Mouse (Mus musculus) C2C12 (cell line): ENCODE data around the gene Nrarp. TPM values are rescaled to one million over a fixed set of nuclear protein-coding genes. Genes with fewer than 3 reads are reported as not detected.
A peak's percentile ranks its signal among the peaks of the same experiment; 100 is the strongest.

Source experiments
- H3K27me3 ChIP-seq: one replicate; pipeline ENCODE4 v1.6.1; 2011; ENCODE audit not compliant: control insufficient read depth, insufficient read depth, insufficient read length
- H3K36me3 ChIP-seq: one replicate; pipeline ENCODE4 v1.6.1; 2011; ENCODE audit not compliant: control insufficient read depth, insufficient read depth
- H3K4me3 ChIP-seq: one replicate; pipeline ENCODE4 v1.5.1; 2011; ENCODE audit warnings: mild to moderate bottlenecking, control low read depth; ENCODE audit not compliant: poor library complexity, insufficient read depth, severe bottlenecking
- H3K79me2 ChIP-seq: one replicate; pipeline ENCODE4 v1.6.1; 2011; ENCODE audit not compliant: control insufficient read depth, insufficient read depth
- H3K79me3 ChIP-seq: one replicate; pipeline ENCODE4 v1.6.1; 2011; ENCODE audit warnings: low read depth, control low read depth
- H3ac ChIP-seq: one replicate; pipeline ENCODE3; 2011; ENCODE audit warnings: low read depth; ENCODE audit not compliant: control insufficient read depth, insufficient read length
- CEBPB ChIP-seq: IDR thresholded peaks from one replicate; pipeline ENCODE4 v1.6.1; 2011; ENCODE audit warnings: low read depth, mild to moderate bottlenecking, control low read depth, moderate library complexity
- CTCF ChIP-seq: IDR thresholded peaks from one replicate; pipeline ENCODE4 v1.5.1; 2011; ENCODE audit not compliant: control insufficient read depth, insufficient read depth, insufficient read length
- FOSL1 ChIP-seq: IDR thresholded peaks from one replicate; pipeline ENCODE4 v1.8.0; 2011; ENCODE audit warnings: mild to moderate bottlenecking, low read length; ENCODE audit not compliant: poor library complexity, insufficient read depth, severe bottlenecking
- MAX ChIP-seq: IDR thresholded peaks from one replicate; pipeline ENCODE4 v1.6.1; 2011; ENCODE audit warnings: mild to moderate bottlenecking, control low read depth
- MYOD1 ChIP-seq: IDR thresholded peaks from one replicate; pipeline ENCODE4 v1.6.1; 2011; ENCODE audit warnings: low read depth; ENCODE audit not compliant: control insufficient read depth, insufficient read length
- MYOG ChIP-seq: IDR thresholded peaks from one replicate; pipeline ENCODE4 v1.6.1; 2011; ENCODE audit not compliant: control insufficient read depth, insufficient read length; ENCODE audit errors: extremely low read depth
- USF1 ChIP-seq: IDR thresholded peaks from one replicate; pipeline ENCODE4 v1.6.1; 2011; ENCODE audit warnings: low read depth, mild to moderate bottlenecking, control low read depth, moderate library complexity
- polyA plus RNA-seq: library from polyadenylated mRNA; unstranded; fragments of >200 nt; fragmentation: generic; extraction: Trizol; gene quantifications from one replicate; pipeline ENCODE4 v1.2.1, GENCODE M21; 2012; ENCODE audit warnings: missing spikeins

Gene Nrarp
- polyA plus RNA-seq, 1 experiment: 0.56 TPM

GRCm38 (mm10) chr2:25223681-25224491, 43.3 kb downstream of the Nrarp start:
- peaks cover 9% of the 10 kb centered on the region for H3K79me3 ChIP-seq
- no peaks in the 10 kb centered on the region for H3K27me3 ChIP-seq
- H3K36me3 ChIP-seq: peaks cover 24% of the 10 kb centered on the region
- TF ChIP-seq MAX: peak; percentile 51
- TF ChIP-seq CEBPB: no peak
- H3K4me3 ChIP-seq: peak overlapping the region; percentile 99
- peak overlapping the region; percentile 89 for H3ac ChIP-seq
- H3K79me2 ChIP-seq: peaks cover 19% of the 10 kb centered on the region

GRCm38 (mm10) chr2:25224492-25224765, 43.9 kb downstream of the Nrarp start, which contains the start of gene Tubb4b:
Tubb4b (minus strand) TSS chr2:25224702.
- H3K79me3 ChIP-seq: peaks cover 9% of the 10 kb centered on the region
- peak within 1 kb of the TSS; percentile 99 for H3K4me3 ChIP-seq
- H3K79me2 ChIP-seq: peaks cover 19% of the 10 kb centered on the region
- H3K36me3 ChIP-seq: peaks cover 24% of the 10 kb centered on the region
- peak within 1 kb of the TSS; percentile 89 for H3ac ChIP-seq
- TF ChIP-seq MAX (no peak), FOSL1 (no peak), USF1 (no peak), MYOD1 (no peak), CEBPB (no peak), MYOG (no peak), CTCF (no peak)
- no peaks in the 10 kb centered on the region for H3K27me3 ChIP-seq

DNA sequence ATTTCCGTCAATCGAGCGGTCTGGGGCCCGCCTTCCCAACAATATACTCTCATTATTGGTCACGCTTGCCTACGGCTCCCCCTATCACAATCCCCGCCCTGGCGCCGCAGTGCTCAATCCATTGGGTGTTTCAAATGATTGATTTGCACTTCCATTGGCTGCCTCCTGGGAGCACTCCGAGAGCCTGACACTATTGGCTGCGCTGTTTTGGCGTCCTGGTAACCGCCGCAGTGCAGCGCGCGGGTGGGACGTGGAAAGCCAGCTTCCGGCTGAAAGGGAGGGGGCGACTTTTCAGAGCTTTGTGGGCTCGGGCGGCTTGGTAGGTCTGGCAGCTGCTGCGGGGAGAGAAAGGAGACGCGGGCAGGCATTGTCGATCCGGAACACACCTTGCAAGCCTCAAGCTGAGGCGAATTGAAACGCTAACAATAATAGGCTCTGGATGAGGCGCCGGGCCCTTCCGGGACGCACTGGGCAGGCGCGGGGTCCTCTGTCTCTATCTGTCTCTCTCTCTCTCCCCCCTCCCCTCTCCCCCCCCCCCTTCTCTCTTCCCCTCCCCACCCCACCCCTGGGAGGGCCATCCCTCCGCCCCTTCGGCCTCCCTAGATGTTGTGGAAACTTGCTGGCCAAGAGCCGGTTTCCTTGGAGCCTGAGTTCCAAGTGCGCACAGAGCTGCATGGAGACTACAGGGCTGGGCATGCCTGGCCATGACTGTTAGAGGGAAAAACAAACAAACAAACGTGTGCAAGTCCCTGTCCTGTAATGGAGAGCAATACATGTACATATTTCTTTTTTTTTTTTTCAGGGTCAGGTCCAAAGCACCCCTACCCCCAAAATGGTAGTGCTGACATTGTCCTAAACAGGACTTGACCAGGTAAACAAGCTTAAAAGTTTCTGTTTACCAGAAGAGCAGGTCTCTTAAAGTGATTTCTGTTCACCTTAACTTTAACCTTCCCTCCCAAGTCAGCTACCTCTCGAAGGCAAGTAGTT, 44.5 kb downstream of the Nrarp start:
- TF ChIP-seq USF1 (no peak), MAX (no peak), MYOG (no peak), FOSL1 (no peak), CTCF (no peak), CEBPB (no peak), MYOD1 (no peak)

GRCm38 (mm10) chr2:25225811-25226379, 45.3 kb downstream of the Nrarp start:
- H3K4me3 ChIP-seq: peak overlapping the region; percentile 38
- H3K79me3 ChIP-seq: peaks cover 9% of the 10 kb centered on the region
- TF ChIP-seq MAX: no peak
- H3ac ChIP-seq: no peak overlapping the region
- peaks cover 11% of the 10 kb centered on the region for H3K27me3 ChIP-seq
- H3K36me3 ChIP-seq: peaks cover 24% of the 10 kb centered on the region
- H3K79me2 ChIP-seq: peaks cover 19% of the 10 kb centered on the region

More for the DNA sequence above, 44.5 kb downstream of the Nrarp start:
- peaks cover 2% of the 10 kb centered on the region for H3K27me3 ChIP-seq
- peak overlapping the region; percentile 99 for H3K4me3 ChIP-seq
- peaks cover 19% of the 10 kb centered on the region for H3K79me2 ChIP-seq
- H3K79me3 ChIP-seq: peaks cover 9% of the 10 kb centered on the region
- peak overlapping the region; percentile 84 for H3ac ChIP-seq
- H3K36me3 ChIP-seq: peaks cover 24% of the 10 kb centered on the region

GRCm38 (mm10) chr2:25226864-25227263, 46.3 kb downstream of the Nrarp start:
- peaks cover 20% of the 10 kb centered on the region for H3K27me3 ChIP-seq
- H3K79me3 ChIP-seq: peaks cover 9% of the 10 kb centered on the region
- peaks cover 19% of the 10 kb centered on the region for H3K79me2 ChIP-seq
- no peak for TF ChIP-seq MAX
- no peak for TF ChIP-seq MYOG
- TF ChIP-seq MYOD1: no peak
- TF ChIP-seq CEBPB: no peak
- TF ChIP-seq CTCF: no peak
- TF ChIP-seq USF1: no peak
- TF ChIP-seq FOSL1: no peak
- no peak overlapping the region for H3ac ChIP-seq
- H3K4me3 ChIP-seq: no peak overlapping the region
- peaks cover 20% of the 10 kb centered on the region for H3K36me3 ChIP-seq
